Mouse (Mus musculus) mouse embryonic stem cell (cell line): ENCODE data around the gene Atp6v0b.

Experiments used
- in situ Hi-C, 2 experiments: fragments of 300-500 bp; cut with MboI; formaldehyde crosslinking; loops; 1 replicate in 1 of 2; 3 replicates in 1 of 2; pipeline ENCODE4 v1.14.3; 2019 to 2020; ENCODE audit warnings: low sequenced_read_pairs in 2 of 2, low pct_unique_long_range_greater_than_20kb in 1 of 2, mixed read lengths in 1 of 2; ENCODE audit not compliant: unreplicated experiment in 1 of 2

Gene Atp6v0b

DNA sequence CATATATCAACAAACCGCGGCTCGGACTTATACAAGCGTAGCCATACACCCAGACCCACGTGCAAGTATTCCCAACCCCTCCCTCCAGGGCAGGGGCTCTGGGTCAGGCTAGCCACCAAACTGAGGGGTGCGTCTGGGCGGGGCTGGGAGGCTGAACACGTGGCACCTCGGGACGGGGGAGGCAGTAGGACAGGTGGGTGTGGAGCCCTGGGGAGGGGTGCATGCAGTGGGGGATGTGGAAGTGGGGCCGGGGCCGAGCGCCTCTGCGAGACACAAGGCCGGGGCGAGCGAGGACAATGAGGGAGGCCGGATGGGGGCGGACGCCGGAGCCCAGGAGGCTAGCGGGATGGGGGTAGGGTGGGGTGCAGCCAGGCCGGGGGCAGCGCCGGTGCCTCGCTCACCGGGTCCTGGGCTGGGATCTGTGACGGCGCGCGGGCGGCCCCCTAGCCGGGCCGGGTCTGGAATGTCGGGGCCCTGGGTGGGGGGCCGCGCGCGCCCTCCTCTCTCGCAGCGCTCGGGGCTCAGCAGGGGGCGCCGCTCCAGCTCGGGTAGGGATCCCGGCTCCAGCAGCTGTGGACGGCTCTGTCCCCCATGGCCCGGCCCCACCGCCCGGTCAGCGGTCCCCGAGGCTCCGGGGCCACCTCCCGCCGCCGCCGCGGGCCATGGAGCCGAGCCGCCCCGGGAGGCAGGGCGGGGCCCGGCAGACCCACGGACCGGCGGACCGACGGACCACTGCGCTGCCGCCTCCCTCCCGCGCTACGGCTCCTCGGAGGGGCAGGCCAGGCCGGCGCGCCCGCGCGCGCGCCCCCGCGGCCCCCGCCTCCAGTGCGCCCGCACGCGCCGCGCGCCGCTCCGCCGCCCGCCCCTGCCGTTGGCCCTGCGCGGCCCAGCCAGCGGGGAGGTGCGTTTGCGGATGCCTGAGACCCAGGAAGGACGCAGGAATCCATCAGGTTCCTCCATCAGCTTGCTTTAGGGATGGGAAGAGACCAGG, 4.1 kb downstream of the Atp6v0b start, which contains the start of gene B4galt2:
B4galt2 (minus strand) TSS at position 787 of the 991 bp plus-strand sequence.
- in situ Hi-C loops: no loop called here

DNA sequence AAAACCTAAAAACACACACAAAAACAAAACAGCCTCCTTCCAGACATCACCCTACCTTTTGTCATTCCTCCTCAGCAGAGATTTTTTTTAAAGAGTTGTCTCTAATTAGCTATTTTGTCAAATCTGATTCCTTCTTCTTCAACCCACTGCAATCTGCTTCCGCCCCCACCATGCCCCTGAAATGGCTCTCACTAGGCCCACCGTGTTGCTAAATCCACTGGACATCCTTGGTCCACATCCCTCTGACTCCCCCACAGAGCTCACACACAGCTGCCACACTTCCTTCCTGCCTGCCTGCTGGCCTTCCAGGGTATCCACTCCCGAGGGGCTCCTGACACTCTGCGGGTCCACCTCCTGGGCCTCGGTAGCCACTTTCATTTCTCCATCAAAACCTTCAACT, 8.4 kb downstream of the Atp6v0b start:
- in situ Hi-C loops: no loop called here

DNA sequence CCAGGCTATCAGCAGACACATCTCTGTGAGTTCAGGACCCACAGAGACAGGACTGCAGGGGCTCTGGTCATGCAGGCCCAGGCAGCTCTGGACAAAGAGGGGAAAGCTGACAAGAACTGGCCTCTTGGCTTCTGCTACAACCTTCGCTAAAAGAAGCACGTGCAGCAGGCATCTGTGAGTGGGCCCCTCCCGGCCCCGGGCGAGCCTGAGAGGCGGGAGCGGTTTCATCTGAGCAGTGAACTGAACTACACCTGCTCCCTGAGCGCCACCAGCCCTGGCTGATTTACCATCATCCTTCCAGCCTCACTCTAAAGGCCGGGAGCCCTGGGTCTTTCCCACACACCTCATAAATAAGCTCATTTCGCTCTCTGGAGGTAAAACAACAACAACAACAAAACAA, 8.8 kb downstream of the Atp6v0b start:
- in situ Hi-C loops: no loop called here

DNA sequence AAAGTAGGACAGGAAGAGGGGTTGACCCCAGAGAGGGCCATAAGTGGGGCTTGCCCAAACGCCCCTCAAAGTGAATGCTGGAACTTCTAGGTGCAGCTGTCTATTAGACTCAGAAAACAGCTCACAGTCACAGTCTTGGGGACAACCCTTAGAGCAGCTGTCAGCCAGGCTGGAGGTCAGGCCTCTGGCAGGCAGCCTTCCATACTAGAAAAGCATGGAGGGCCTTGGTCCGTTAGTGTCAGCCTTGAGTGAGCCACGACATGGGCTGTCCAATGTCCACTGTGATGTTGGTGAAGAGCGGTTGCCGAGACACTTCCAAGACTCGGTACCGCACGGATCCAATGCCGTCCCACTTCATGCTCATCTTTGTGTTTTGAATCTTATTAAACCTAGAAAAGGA, 13.5 kb downstream of the Atp6v0b start:
- in situ Hi-C loops: no loop called here

DNA sequence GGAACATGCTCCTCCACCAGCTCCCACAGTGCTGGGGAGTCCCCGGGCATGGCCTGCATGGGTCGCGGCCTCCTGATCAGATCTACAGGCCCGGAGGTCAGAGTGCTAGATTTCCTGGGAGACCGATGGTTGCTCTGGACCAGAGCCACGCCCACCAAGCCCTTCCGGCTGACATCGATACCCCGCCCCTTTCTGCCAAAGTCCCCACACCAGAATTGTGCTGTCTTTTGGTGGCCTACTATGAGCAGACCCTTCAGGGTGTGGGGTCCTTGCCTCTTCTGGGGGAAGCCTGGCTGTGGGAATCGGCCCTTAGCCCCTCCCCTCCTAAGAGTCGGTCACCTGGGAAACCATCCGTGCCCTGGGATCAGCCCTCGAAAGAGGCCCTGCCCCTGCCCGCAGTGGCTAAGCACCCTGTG, 14.7 kb downstream of the Atp6v0b start, which contains the start of gene Ccdc24:
Ccdc24 (minus strand) TSS at position 87 of the 416 bp plus-strand sequence.
- in situ Hi-C loops: no loop called here

DNA sequence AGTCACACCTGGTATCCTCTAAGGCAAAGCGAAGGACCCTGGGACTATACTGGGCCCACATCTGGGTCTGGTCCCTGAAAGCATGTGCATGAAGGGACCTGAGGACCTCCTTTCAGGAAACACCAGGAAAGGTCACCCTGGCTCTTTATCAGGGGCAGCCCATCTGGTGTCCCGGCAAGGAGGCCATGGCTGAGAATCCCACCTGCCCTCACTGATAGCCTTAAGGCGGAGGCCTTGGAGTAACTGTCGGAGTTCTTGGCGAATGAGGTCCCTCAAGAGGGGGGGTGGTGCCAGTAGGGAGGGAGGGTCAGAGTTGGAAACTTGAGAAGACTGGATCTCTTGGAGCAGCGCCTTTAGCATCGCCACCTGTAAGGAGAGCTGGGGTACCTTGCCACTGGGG, 15.3 kb downstream of the Atp6v0b start:
- in situ Hi-C loops: no loop called here

DNA sequence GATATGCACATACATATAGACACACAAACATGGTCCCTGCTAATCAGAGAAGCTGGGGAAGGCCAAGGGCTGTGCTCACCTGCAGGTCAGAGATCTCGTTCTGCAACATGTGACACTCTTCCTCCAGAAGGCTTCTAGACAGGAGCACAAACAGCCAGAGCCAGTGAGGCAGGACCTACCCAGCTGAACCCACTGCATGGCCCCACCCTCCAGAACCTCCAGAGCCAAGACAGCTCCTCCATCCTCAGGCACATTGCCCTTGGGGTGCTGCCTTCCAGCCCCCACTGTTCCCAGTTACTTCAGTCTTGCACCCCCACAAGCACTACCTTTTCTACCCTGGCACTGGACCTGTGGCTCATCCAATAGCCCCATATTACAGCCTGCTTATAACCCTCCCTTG, 16.7 kb downstream of the Atp6v0b start:
- in situ Hi-C loops: no loop called here

DNA sequence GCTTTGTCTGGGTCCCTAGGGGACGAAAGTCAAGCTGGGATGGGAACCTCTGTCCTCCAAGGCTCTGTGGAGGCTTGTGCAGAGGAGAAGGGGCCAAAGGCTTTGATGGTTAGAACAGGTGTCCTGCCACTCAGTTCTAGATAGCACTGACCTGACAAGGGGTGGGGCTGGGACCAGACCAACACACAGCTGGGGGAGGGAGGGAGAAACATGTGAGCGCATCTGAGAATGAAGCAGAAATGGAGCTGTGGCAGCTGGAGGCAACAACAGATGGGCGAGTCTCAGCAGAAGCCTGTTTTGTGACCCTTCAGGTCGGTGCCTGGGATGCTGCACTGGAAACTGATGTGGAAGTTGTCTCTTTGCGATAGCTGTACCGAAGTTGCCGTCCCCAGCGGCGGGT, 17.8 kb downstream of the Atp6v0b start:
- in situ Hi-C loops: no loop called here

DNA sequence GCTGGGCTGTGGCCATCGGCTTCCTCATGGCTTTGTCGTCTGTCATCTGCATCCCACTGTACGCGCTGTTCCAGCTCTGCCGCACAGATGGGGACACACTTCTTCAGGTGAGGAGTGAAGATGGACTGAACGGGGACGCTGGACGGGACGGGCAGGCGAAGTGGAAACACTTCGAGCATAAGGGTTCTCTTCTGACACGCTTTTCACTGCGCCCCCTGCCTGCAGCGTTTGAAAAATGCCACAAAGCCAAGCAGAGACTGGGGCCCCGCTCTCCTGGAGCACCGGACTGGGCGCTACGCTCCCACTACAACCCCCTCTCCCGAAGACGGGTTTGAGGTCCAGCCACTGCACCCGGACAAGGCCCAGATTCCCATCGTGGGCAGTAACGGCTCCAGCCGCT, 19.3 kb downstream of the Atp6v0b start:
- in situ Hi-C loops: no loop called here

DNA sequence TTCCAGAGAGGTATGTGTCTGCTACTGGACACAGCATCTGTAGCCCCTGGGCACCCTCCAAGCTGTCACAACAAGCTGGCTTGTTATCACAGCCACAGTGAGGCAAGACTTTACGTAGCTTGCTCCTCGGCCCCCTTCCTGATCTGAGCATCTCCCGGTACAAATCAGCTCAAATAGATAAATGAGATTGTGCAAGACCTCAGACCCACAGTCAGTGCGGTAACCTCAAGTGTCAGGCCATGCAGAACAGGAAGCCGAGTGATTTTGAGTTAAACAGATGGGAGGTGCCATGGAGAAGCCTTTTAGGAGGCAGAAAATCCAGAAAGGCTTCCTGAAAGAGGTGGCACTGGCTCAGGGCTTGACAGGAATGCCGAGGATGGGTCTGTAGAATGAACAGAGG, 20.1 kb downstream of the Atp6v0b start:
- in situ Hi-C loops: no loop called here

DNA sequence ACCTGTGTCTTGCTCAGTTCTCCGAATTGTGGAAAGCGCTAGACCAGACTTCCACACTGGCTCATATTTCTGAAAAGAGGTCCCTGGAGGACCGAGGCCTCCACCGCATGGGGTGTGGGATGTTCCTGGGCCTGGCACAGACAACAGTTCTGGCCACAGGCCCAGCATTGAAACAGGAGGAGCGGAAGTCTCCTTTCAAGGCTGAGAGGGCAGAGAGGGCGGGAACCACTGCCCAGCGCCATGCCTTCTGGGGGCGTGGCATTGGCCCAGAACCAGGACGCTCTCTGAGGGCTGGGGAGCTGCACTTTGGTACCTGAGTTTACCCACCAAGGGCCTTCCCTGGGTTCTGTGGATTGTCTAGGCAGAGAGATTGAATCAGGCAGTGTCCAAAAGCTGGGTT, 21.1 kb downstream of the Atp6v0b start:
- in situ Hi-C loops: no loop called here

DNA sequence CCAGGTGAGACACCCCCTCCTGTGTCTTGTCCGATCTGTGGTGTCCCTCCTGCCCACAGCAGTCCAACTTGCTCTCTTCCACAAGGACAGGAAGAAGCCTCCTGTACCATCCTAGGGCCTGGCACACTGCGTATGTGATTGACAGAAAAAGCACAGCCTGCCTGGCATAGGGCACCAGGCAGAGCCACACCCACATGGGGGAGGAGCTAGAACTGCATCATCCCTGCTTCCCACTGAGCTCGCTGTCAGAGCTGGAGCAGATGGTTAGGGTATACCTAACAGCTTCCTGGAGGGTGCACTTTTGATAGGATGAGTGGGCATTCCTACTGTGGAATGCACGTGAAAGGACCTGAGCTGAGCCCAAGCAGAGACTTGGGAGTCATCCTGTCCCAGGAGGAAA, 24.3 kb downstream of the Atp6v0b start:
- in situ Hi-C loops: no loop called here

DNA sequence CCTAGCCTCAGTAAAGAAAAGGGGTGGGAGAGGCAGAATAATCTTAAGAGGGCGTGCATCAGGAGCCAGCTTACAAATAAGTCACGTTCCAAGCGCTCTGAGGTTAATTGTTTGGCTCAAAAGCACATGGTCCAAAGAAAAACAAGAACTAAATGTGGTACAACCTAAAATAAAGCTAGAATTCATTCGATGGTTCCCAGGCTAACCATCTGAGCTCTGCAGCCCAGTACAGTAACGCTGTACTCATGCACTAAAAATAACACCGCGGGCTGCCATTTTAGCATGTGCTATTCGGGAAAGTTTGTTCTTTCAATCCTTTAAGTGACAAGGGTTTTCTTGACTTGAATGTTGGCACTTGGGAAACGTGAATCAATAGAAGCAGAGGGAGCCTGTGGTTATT, 26.6 kb downstream of the Atp6v0b start:
- in situ Hi-C loops: no loop called here

DNA sequence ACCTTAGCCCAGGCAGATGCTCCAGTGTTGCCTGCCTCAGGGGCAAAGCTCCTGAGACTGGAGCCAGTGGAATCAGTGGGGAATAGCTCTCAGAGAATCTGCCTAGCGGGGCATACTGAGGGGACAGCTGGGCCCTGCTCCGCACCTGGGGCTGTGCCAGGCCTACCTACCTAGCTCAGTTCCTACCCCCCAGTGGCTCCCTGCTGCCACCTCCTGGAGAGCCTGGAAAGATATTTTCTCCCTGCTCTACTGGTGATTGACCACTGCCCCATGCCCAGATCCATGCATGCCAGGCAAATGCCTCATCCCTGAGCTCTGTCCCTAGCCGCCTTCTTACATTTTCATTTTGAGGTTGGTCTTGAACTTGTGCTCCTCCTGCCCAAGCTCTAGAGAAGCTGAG, 28.3 kb downstream of the Atp6v0b start:
- in situ Hi-C loops: no loop called here

DNA sequence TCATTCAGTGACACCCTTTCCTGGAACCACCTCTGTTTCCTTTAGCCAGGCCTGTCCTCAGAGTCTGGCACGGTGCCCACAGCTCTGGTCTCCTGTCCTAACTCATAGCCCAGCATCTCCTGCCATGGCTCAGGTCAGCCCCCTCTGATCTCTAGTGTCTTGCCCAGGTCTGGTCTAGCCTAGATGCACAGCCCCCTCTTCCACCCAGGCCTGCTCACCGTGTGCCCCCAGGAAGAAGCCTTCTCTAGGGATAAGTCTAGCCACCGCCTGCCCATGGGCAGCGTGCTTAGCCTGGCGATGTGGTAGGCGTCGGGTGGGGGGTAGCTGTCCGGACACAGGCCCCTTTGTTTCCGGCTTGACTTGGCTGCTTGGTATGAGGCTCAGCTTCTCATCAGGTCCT, 32.0 kb downstream of the Atp6v0b start:
- in situ Hi-C loops: no loop called here

DNA sequence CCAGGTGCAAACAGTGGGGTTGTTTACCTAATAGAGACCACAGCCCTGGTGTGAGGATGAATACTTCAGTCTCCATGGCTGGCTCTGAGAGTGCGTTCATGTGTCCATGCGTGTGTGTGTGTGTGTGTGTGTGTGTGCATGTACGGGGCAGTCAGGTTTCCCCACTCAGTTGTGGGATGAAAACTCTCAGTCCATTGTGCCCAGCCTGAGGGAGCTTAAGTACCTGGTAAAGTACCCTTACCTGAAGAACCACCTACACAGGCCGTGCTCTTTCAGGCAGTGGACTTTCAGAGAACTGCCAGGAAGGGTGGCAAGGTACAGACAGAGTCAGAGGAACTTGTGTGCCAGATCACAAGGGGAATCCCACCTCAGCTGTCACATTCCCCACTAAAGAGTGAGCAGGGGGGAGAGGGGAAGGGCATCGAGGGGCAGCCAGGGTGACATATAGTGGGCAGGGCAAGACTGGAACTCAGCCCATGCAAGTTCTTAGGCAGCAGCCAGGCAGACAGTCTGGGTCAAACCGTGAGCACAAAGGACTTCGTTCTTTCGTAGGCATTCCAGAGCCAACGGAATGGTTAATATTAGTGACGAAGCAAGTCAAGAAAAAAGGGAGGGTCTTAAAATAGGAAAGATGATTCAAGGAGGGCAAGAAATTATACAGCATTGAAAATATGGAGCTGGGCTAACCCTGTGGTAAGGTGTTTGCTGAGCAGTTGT, 34.8 kb downstream of the Atp6v0b start:
- in situ Hi-C loops: no loop called here

DNA sequence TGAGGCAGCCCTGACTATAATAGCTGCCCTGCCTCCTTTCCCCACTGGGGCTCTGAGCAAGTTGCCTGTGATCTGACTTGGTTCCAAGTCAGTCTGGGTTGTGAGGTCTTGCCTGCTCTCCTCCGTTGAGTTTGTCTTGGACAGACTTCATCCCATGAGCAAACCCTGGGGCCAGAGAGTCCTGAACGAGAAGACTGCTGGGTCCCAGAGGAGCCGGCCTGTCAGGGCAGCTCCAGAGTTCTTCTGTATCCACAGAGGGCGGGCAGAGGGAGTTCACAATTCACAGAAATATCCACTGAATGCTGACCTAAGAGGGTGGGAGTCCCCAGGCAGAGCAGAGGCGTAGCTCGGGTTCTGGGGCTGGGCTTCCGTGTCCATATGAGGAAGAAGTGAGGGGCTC, 36.3 kb downstream of the Atp6v0b start:
- in situ Hi-C loops: no loop called here

DNA sequence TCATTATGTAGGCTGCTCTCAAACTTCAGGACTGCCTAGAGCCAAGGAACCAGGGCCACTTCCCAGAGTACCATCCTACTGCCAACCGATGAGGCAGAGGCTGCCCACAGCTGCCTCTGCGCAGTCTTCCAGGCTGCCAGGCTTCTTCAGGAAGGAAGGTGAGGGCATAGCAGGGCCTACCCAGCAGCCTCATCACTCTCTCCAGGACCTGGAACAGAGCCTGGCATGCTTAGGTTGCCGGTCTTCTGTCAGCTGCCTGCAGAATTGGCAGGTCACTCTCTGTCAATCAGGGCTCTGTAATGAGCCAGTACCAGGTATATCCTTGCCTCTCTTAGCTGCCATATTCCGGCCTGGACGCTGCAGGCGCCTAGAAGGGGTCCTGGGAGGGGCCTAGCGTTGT, 37.0 kb downstream of the Atp6v0b start:
- in situ Hi-C loops: no loop called here

DNA sequence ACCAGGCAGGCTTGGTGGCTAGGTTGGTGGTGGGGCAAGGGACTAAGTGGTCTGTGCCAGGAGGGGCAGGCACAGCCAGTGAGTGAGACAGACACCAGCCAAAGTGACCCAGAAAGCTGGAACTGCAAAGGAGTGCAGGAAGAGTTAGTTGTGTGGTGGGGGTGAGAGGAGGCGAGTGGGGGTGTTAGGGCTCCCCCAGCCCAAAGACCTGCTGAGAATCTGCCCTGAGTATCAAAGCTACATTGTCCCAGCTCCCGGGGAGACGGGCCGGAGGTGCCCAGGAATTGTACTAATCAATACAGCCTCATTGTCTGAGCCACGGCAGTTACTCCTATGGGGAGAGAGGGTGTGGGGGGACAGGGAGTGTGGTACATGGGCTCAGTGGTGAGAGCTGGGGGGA, 37.6 kb downstream of the Atp6v0b start:
- in situ Hi-C loops: no loop called here

DNA sequence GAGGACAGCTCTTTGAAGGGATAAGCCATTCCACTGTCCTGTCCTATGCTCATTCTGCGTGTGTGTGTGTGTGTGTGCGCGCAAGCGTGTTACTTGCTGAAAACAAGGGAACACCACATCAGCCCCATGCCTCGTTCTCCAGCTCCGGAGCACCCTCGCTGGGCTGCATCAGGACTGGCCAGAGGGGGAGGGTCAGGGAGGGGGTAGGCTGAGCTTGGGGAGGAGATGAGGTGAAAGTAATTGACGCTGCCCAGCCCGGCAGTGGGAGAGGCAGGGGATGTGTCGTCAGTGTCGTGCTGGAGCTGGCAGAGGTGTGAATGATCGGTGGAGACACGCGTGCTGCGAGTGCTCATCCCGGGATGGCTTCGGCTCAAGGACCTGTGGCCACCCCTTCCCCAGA, 38.1 kb downstream of the Atp6v0b start:
- in situ Hi-C loops: no loop called here
